Mouse (Mus musculus): ENCODE results near the gene Map2k5. TPM values are rescaled to one million over a fixed set of nuclear protein-coding genes. Genes with fewer than 3 reads are reported as not detected.

The Map2k5 gene
- 10 to 100 TPM; 31.6 to 34.0 TPM for total RNA-seq (2021)
- long read RNA-seq, experiment 1, transcript Map2k5-201 (22 exons, 2,310 nt), result major isoform, 23 of 45 reads
- long read RNA-seq, experiment 1, partial matches to known transcripts, result 0 of 45 reads
- long read RNA-seq, experiment 1, other reads (novel, unspliced or antisense), result 22 of 45 reads
- long read RNA-seq, experiment 2, transcript Map2k5-201 (22 exons, 2,310 nt), result major isoform, 22 of 36 reads
- long read RNA-seq, experiment 2, partial matches to known transcripts, result 3 of 36 reads
- long read RNA-seq, experiment 2, other reads (novel, unspliced or antisense), result 11 of 36 reads

DNA sequence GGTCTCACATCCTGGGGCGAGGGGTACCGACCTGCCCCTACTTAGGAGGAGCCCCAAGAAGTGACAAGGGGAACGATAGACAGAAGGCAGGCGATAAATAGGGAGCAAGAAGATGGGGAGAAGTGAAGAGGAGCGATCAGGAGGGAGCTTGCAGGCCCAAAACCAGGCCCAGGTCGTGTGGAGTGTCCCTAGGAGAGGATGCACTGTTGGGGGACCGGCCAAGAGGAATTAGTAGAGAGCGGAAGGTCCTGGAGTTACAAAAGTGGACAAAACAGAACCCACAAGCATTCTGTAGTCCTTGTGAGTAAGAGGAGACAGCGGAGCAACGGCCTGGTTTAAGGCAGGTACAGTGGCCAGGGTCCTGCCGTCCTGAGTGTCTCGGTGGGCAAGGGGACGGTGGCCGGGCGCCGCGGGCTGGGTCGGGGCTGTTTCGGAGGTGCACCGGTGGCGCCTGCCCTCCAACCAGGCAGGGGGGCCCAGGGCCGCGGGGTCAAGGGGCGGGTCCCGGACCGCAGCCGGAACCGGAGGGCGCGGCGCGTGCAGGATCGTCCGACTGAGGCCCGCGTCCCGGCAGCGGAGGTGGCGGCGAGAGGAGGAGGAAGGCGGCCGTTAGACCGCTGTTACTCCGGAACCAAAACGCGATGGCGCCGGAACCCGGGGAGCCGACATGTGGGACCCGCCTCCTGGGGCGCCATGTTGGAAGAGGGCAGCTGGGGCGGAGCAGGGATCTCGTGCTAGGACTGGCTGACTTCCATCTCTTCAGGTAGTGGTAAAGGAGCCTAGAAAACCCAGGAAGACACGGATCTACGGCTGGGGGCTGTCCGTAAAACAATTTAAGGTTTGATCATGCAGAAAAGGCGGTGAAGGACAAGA is at the start of gene Map2k5:
Map2k5 (minus strand) TSS at position 633 of the 873 bp plus-strand sequence.
- DNase-seq (ENCODE audit: low spot score in 2 of 2), result peak; percentile 91 to 92

DNA sequence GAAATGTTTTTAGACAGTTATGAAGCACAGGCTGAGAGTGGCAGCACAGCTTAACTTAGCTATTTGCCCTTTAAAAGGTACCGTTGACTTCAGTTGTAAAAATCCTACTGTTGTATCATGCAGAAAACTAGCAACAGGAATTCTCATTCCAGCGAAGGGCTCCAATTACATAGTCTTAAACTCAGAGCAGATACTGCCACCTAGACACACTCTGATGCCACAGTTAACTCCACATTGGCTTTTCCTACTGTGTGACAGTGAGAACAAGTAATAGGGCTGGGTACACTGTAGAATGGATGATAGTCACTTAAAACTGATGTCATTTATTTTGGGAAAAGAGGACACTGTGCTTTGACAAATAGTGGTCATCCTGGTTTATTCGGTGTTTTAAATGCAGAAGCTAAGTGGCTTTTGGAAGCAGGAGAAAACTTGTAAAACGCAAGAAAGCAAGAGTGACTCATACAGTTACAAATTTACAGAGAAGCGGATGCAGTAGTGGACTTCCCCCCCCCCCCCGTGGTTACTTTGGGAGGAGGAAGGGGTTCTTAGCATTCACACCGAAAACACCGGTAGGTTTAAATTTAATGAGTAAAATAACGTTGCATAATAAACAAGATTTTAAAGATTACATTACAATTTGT is 43.5 kb upstream of the Map2k5 start:
- DNase-seq (ENCODE audit: low spot score in 2 of 2), result no peak

DNA sequence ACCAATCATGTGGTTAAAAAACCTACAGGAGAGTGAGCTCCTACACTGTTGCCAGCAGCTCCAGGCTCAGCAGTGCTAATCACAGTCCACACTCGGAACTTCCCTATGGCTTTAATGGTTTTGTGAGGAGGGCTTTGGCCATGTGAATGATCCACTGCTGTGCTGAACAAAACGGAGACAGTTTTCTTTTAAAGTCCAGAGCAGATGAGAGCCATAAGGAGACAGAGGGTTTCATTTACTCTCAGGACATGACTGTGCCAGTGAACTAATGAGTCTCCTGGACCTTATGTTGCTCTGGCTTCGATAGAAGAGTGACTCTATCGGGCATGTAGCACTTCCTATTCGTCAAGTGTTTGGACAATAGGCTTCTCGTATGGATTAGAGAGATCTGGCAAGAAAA is 42.7 kb upstream of the Map2k5 start:
- no peak for DNase-seq (ENCODE audit: low spot score in 2 of 2)

DNA sequence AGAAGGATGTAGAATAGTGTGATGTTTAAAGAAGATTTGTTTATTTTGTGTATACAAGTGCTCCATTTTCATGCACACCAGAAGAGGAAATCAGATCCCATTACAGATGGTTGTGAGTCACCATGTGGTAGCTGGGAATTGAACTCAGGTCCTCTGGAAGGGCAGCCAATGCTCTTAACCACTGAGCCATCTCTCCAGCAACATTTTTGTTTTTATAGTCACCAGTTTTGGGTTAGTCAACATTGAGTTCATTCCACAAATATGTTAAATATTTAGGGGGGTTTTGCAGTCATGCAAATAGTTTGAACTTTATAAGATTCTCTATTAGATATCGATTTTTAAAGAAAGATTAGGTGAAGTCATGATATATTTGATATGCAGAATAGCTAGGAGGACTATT is 22.5 kb upstream of the Map2k5 start:
- DNase-seq (ENCODE audit: low spot score in 2 of 2), result no peak

DNA sequence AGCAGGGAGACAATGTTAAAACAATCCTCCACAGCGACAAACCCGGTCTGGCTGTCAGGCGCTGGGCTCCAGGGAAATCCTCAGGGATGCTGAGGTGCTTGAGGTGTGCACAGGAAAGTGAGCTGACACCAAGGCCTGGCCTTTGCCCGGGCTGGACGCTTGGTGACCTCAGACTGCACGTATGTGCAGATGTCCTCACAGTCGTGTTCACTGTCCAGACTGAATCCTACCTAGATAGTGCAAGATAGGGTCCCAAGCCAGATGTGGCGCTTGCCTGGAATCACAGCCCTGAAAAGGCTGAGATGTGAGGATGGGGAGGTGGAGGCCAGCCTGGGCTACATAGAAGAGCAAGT is 21.7 kb upstream of the Map2k5 start:
- no peak for DNase-seq (ENCODE audit: low spot score in 2 of 2)

DNA sequence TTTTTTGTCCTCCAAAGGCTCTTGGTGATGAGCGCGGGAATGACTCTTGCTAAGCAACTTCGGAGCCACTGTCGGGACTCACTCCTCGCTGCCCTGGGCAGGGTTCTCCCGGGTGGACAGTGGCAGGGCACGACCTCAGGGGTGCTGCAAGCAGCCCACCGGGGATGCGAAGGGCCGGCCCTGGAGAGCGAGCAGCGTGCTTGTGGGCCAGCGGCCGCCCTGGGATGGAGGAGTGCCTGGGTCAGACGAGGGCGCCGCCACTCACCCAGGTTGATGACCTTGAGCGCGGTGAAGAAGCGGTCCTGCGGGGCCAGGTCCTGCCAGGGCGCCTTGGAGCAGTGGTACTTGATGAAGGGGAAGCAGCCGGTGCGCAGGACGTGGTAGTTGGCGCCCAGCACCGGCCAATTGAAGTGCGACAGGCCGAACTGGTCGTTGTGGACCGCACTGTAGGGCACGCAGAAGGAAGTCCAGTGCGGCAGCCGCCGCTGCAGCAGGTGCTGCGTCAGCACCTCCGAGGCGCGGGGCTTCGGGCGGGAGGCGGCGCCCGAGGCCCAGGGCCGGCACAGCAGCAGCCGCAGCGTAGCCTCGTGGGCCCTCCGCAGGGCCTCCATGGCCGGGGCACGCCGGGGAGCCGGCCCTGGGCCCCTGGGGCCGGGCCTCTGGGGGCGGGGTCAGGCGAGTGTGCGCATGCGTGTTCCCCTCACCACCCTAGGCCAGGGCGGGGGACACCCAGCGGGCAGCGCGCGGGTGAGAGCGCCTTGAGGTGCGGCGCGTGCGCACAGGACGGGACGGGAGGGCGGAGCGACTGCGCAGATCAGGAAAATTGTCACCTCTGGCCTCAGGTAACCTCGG is 21.1 kb upstream of the Map2k5 start, which contains the start of gene 2300009A05Rik:
2300009A05Rik (minus strand) TSS at position 636 of the 852 bp plus-strand sequence.
- peak; percentile 91 to 94 for DNase-seq (ENCODE audit: low spot score in 2 of 2)

DNA sequence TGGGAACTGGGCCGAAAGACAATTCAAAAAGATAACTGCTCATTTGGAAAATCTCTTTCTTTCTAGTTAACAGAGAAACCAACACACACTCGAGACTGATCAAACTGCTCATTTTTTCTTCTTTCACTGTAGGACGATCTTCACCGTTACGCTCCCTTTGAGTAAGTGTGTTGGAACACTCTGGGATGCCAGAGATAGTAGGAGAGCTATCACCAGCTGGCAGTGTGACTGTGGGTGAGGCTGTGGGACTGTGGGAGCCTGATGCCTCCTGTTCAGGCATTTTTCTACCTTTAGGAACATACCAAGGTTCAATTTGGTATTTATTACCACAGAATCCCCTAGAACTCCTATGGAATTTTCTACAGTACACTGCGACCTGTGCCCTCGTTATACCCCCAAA is 17.9 kb upstream of the Map2k5 start:
- DNase-seq (ENCODE audit: low spot score in 2 of 2), result peak; percentile 22 to 34

DNA sequence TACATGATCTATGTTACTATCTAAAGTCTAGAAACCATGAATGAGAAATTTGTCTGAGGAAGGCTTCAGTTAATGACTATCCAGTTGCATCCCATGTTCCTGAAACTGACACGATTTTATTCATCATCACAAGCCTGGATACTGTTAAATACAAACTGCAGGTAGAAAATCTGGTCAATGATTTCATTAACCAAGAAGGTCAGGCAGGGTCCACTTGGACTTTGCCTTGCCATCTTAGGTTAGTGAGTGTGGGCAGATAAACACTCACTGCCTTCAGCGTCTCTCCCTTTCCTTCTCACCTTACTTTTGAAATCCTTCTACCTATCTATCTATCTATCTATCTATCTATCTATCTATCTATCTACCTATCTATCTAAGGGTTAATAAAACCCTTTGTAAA is 13.6 kb upstream of the Map2k5 start:
- DNase-seq (ENCODE audit: low spot score in 2 of 2), result no peak

DNA sequence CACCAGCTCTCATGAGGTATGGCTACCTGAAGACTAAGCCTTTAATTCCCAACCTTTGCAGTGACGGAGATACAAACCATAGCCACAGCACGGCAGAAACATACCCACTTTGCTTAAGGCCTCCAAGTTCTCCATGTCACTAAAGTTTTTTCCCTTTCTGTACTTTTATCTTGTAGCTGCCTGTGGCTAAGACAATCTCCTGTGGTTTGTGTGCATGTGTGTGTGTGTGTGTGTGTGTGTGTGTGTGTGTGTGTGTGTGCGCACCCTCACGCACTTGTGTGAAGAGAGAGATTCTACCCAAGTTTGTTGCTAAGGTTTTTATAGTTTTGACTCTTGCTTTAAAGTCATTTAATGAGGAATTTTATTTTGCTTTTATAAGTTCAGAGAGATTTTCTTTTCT is 5.1 kb upstream of the Map2k5 start:
- DNase-seq (ENCODE audit: low spot score in 2 of 2), result no peak

DNA sequence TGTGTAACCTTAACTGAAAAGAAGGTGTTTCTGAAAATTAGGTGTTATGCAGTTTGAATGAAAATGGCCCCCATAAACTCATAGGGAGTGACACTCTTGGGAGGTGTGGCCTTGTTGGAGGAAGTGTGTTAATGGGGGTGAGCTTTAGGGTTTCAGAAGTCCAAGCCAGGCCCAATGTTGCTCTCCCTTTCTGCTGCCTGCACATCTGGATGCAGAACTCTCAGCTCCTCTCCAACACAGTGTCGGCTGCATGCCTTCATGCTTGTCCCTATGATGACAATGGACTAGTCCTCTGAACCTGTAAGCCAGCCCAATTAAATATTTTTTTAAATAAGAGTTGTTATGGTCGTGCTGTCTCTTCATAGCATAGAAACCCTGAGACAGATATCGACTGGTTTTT is 2.6 kb upstream of the Map2k5 start:
- no peak for DNase-seq (ENCODE audit: low spot score in 2 of 2)

DNA sequence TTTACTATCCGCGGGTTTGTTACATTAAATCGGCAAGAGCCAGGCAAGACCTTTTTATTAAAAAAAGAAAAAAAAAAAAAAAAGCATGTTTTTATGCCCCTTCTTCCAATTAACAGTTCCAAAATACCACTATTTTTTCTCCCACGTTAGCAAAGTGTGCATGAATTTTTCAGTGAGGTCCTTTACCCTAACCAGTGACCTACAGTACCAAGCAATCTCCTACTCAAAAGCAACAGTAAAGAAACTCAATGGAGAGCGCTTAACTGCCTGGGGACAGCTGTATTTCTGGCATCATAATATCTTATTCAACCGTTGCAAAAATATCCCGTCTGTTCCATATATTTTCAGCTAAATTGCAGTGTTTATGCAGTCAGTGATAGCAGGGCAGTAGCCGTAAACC is 472 bp upstream of the Map2k5 start:
- no peak for DNase-seq (ENCODE audit: low spot score in 2 of 2)

DNA sequence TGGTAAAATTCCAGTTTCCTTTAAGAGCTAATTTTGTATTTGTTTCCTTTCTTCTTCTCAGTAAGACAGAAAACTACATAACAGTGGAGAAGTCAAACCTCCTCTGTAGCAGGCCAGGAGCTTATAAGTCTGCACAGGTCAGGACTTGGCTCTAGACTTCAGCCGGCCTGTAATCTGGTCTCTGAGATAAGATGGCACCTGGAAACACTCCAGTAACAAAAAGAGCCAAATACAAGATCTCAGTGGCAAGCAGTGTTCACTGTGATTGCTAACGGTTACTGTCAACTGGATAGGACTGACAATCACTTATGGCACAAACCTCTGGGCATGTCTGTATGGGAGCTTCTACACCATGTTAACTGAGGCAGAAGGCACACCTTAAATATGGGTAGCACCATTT is 4.4 kb downstream of the Map2k5 start:
- DNase-seq (ENCODE audit: low spot score in 2 of 2), result no peak

DNA sequence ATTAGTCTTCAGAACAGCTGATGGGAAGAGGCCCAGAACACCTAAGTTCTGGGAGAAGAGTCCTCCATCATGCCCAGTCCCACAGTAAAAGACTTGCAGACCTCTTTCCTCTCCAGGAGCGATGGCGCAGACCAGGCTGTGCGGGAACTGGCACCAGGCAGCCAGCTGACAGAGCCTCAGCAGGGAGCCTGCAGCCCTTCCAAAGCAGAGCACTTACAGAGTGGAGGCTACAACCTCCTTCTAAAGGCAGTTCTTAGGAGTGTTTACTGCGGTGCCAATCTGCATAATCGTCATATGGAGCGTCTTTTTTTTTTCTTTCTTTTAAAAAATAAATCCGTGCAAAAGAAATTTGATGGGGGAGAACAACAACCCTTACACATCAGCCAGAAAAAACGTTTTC is 5.2 kb downstream of the Map2k5 start:
- no peak for DNase-seq (ENCODE audit: low spot score in 2 of 2)

DNA sequence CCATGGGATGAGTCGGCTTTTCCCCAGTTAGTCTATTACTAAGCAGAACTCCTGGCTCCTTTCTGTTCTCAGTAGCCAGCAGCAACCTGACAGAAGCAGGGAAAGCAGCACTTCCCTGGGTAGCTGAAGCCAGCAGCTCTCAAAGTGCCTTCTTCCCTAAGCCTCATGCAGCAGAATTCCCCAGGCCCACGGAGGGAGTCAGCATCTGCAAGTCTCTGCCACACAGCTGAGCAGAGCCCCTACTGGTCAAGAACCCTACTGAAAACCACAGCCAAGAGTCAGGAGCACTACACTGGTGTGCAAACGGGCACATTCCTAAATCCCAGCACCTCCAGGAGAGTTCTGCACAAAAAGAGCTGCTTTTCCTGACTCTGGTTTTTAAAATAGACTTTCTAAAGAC is 17.3 kb downstream of the Map2k5 start:
- no peak for DNase-seq (ENCODE audit: low spot score in 2 of 2)

DNA sequence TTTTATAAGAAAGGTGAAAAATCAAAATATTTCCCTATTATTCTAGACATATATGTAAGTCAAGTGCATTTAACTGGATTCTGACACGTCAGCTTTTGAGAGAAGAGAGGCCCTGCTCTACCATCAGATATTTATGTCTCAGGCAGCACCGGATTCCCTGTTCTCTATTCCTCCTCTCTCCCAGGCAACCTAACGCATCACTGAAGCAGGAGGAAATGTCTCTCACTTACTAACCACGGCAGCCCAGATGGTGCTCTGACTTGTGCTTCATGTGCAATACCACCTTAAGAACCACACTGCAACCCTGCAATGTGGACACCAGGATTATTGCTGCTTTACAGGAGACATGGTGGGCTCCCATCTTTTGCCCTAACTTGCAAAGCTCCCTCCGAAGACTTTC is 18.7 kb downstream of the Map2k5 start:
- peak in 1 of 2 experiments; percentile 18 for DNase-seq (ENCODE audit: low spot score in 2 of 2)

DNA sequence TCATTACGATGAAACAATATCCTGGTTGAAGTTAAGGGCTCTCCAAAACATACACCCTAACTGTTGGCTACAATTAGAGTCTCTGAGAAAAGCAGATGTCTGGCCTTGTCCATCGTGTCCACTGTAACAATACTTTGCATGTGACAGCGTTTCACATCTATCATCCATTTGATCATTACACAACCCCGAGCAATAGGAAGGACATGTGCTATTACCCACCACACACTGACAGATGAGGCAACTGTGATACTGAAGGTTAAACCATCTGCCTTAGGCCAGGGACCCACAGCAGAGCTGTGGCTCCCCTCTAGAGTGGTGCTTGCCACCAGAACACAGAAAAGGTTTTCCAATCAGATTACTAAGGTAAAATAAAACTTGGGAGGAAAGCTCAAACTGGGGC is 21.0 kb downstream of the Map2k5 start:
- DNase-seq (ENCODE audit: low spot score in 2 of 2), result no peak

DNA sequence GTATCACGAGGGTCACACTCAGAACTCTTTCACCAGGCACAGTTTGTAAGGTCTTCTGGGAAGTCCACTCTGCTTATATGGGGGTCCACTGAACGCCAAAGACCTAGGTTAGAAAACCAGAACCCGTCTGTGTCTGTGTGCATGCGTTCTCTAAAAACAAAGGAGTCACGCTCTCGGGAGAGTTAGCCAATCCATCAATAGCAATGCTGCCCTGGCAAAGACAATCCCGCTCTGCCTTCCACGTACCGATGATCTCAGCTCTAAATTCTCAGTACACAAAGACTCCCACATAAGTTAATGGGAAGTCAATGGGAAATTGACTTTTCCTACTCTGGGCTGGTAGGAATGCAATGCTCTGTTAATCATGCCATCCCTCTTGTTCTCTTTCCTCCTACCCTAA is 21.4 kb downstream of the Map2k5 start:
- no peak for DNase-seq (ENCODE audit: low spot score in 2 of 2)

DNA sequence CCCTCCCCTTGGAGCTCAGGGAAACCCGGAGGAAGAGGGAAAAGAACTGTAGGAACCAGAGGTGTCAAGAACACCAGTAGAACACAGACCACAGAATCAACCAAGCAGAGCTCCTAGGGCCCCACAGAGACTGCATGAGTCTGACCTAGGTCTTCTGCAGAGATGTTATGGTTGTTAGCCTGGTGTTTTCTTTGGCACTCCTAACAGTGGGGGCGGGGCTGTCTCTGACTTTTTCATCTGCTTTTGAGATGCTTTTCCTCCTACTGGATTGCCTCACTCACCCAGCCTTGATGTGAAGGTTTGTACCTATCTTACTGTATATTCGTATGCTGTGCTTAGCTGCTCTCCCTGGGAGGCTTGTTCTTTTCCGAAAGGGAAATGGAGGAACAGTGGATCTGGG is 23.5 kb downstream of the Map2k5 start:
- no peak for DNase-seq (ENCODE audit: low spot score in 2 of 2)

DNA sequence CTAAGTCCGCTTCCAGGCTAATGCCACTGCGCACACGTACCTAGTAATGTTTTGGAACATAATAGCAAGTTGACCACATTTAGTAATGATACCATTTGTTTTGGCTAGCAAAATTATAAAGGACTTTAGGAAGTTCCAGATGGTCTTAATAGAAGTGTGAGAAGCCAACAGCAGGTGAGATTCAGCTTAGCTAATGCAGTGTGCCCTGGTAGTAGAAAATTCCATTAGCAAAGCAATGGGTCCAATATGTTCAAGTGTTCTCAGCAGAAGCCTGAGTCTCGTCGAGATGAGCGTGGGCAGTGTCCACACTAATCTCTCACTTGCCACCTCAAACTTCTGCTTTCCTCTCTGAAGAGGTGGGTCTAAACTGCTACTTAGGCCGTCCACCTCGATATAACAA is 27.7 kb downstream of the Map2k5 start:
- no peak for DNase-seq (ENCODE audit: low spot score in 2 of 2)

DNA sequence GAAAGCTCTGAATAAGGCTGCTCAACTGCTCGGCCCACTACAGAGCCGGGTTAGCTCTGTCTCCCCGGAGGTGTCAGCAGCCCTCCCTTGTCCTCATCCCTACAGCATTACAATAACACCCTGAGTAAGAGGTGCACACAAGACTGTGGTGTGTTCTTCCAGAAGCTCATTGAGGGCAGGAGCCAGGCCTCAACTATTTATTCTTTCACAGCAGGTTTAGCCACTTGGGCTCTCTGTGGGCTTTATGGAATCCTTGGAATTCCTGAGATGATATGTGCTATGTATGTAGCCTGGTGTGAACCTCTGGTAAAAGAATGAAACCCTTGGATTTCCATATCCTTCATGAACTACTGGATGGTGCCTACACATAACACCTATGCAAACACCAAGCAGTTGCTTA is 28.5 kb downstream of the Map2k5 start:
- no peak for DNase-seq (ENCODE audit: low spot score in 2 of 2)

DNA sequence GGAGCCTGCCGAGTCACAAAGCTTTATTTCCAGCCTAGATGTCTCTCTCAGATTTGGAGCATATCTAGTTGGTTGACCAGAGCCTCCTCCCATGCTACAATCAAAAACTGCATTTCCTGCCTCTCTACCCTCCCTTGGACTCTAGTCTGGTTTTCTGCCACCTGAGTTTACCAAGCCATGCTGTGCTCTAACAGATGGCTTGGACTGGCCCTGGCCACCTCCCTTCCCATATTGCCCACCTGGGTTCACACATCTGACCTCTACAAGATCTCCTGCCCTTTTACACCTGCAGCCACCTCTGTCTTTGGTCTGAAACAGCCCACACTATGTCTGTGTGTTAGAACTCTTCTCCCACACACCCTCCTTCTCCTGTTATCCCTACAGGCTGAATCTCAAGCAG is 29.6 kb downstream of the Map2k5 start:
- no peak for DNase-seq (ENCODE audit: low spot score in 2 of 2)
